Mouse (Mus musculus): ENCODE results near the gene Adra1b.

Gene Adra1b

DNA sequence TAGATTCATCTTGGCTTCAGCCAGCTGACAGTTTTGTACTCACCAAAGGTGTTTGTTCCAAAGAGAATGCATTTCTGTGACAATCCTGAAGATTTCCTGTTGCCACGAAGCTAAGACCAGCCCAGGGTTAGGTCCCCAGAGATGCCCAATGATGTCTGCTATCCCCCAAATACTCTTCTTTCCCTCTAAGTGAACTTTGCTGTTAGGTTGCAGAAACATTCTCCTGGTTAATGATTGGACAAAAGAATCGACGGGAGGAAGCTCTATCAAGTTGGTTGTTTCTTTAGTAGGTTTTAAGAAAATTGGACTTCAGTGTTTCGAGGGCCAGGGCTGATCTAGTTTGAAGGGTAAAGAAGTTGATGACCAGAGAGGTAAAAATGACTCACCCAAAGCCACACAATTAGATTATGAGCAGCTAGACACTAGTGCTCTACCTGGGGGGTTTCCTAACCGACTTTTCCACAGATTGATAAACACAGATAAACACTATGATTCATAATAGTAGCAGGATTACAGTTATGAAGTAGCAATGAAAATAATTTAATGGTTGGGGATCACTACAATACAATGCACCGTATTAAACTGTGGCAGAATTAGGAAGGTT, at the start of gene Adra1b:
Gene Adra1b, minus strand, starts transcription at position 160 of the 604 bp plus-strand sequence.
- no peak for DNase-seq (ENCODE audit: low spot score)

DNA sequence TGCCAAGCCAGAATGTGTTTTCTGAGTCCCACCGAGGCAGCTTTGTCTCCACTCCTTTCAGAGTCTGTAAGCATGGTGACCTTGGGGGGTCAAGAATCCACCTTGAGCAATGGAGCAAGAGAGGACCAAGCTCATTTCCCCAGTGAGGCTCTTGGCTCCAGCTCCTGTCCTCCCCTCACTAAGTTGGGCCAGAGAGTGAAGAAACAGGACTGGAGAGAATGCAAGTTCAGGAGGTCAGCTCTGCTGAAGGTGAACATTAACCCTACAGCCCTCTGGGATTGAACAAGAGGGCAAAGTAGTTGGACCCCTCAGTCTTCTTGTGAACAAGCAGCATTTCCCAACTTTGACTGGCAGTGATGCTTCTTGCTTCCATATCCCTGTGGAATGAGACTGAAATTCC, 49.3 kb upstream of the Adra1b start:
- DNase-seq (ENCODE audit: low spot score): no peak

DNA sequence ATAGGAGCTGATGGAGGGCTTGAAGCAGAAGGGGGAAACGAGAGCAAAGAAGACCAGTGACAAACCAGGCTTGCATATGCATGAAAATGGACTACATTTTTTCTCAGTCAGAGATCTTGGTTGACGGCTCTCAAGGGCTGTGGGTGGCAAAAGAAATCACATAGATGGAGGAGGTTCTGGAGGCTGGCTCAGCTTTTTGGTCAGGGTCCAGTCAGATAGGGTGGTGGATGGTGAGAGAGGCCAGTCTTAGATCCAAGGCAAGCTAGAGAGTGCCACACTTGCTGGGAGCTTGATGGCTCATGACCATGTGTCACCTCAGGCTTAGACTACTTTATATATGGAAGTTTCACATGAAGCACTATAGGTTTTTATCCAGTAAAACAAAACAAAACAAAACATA, 42.8 kb upstream of the Adra1b start:
- no peak for DNase-seq (ENCODE audit: low spot score)

GRCm38 (mm10) chr11:43943167-43943566, 42.2 kb upstream of the Adra1b start:
- DNase-seq (ENCODE audit: low spot score): no peak

- DNase-seq (ENCODE audit: low spot score): no peak
Observed at GRCm38 (mm10) chr11:43940501-43941202, 39.6 kb upstream of the Adra1b start.

GRCm38 (mm10) chr11:43936023-43936422, 35.0 kb upstream of the Adra1b start:
- DNase-seq (ENCODE audit: low spot score): no peak

- no peak for DNase-seq (ENCODE audit: low spot score)
Observed at GRCm38 (mm10) chr11:43933480-43933879, 32.5 kb upstream of the Adra1b start.

GRCm38 (mm10) chr11:43933000-43933399, 32.0 kb upstream of the Adra1b start:
- DNase-seq (ENCODE audit: low spot score): no peak

DNA sequence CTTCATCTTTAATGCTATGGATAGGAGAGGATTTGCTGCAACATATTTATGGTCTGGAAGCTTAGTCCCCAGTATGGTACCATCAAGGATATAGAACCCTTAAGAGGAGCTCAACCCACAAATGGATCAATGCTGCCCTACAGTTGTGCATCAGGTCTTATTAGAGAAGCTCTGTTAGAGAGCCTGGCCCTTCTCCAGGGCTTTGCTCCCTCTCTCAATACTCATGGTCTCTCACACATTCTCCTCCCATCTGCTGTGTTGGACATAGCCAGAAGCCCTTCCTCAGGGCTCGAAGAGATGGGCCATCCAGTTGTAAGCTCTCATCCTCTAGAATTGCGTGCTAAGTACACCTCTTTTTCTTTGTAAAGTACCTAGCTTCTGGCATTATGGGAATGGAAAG, 29.2 kb upstream of the Adra1b start:
- DNase-seq (ENCODE audit: low spot score): no peak

- DNase-seq (ENCODE audit: low spot score): no peak
Observed at GRCm38 (mm10) chr11:43929706-43930105, 28.7 kb upstream of the Adra1b start.

DNA sequence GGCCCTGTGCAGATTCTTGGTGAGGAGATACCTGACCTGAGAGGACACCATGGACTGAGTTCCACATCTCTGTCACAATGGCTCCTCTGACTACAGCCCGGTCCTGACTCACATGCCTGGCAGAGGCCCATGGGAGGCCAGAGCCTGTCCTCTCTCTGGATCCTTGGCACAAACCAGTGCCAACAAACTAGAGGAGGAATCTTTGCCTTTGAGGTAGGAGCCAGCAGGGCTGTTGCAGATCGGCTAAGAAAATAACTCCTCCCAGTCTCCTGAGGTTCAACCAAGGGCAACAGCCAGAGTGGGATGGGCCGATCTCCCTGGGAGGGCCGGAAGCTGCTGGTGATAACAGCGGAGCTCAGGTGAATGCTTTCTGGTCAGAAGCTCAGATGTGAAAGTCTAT, 28.2 kb upstream of the Adra1b start:
- DNase-seq (ENCODE audit: low spot score): peak; percentile 43

DNA sequence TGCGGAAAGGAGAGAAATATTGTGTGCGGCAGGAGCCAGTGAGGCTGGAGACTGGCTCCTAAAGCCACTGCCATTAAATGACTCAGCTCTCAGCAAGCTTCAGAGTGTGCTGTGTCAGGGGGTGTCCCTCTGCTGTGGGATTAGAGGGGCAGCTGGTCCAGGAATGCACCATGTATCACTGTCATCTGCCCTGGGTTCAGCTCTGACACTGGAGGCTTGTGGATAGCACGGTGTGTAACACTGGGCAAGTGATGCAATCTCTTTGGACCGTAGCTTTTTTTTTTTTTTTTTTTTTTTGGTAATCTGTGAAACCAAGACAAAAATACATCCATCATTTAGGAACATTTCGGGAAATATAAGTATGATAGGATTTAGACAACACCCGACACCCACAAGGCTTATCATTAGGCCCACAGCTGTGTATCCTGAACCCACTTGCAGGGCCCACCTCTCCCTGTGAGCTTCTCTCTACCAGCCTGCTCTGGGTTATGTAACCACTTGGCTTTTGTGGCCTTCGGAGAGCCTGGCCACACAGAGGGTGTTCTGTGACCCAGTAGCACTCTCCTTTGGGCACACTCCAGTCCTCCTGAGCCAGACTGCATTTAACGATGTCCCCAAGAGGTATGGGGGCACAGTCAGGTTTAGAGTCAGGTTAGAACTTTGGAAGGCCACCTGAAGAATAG, 26.3 kb upstream of the Adra1b start:
- no peak for DNase-seq (ENCODE audit: low spot score)

- DNase-seq (ENCODE audit: low spot score): no peak
Observed at GRCm38 (mm10) chr11:43926163-43926562, 25.2 kb upstream of the Adra1b start.

DNA sequence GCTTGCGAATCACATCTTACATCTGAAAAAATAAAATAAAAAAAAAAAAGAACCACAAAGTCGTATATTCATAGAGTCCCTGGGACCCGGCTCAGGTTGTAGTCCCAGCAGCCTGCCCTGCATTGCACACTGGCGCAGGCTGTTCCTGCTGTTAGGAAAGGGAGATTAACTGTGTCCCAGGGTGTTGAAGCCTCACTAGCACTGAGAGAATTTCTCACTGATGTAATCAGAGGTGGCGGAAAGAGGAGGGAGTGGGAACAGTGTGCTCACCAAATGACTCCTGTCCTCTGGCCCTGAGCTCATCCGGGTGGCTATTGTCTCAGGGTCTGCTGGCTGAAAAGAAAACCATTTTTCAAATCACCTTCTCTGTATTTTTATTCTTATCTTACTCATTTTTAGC, 24.6 kb upstream of the Adra1b start:
- DNase-seq (ENCODE audit: low spot score): no peak

DNA sequence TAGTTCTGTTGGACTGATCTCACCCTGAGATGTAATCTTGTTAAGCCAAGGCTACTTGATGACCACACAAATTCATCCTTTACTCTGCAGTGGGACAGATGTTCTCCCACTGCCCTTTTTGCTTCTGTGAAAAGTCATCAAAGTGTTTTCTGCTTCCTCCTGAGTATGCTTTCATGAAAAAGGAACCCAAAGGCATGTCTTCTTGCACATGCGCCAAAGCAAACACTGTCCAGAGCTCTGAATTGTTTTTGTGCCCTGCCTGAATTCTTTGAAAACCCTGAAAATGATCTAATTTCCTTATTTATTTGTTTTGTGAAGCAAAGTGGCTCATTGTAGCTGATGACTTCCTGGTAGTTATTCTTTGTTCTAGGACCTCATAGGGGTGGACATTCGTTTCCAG, 20.7 kb upstream of the Adra1b start:
- DNase-seq (ENCODE audit: low spot score): no peak

DNA sequence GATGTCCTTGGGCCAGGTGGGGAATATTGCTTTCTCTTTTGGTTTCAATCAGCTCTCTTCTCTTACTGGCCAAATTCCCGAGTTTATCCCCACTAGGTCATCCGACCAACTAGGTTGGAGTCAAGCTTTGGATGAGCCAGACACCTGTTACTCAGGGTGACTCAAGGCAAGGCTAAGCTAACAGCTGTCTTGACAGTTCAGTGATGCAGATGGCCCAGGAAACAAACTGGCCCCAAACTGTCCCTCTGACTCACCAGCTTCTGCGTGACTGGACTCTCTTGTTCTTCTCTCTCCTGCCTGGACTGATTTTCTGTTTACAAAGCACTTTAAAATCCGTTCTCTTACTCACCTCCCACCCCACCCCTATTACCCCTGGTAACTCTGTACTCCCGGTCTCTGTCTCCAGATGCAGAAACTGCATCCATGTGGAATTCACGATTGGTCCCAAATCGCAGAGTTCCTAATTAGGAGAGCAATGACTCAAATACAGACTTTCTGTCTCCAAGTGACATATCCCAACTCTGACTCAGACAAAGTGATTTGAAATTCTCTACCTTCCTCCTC, 18.6 kb upstream of the Adra1b start:
- no peak for DNase-seq (ENCODE audit: low spot score)

GRCm38 (mm10) chr11:43914552-43915447, 13.8 kb upstream of the Adra1b start:
- no peak for DNase-seq (ENCODE audit: low spot score)

GRCm38 (mm10) chr11:43912136-43912888, 11.3 kb upstream of the Adra1b start:
- DNase-seq (ENCODE audit: low spot score): no peak

- DNase-seq (ENCODE audit: low spot score): no peak
Observed at GRCm38 (mm10) chr11:43911646-43912045, 10.6 kb upstream of the Adra1b start.

DNA sequence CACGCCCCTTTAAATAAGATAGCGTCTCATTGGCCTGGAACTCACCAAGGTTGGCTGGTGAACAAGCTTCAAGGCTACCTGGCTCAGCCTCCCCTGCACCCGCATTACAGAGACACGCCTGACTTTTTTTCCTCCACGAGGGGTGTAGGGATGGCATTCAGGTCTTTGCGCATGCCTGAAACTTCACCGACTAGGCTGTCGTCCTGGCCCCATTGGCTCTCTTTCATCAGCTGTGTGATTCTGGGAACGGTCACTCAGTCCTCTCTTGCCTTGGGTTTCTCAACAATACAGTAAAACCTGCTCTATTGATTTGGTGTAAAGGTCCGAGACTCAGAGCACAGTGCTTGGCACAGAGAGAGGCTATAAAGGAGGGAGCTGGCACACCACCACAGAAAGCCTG, 2.3 kb upstream of the Adra1b start:
- no peak for DNase-seq (ENCODE audit: low spot score)

- DNase-seq (ENCODE audit: low spot score): no peak
Observed at GRCm38 (mm10) chr11:43899696-43900095, 1.3 kb downstream of the Adra1b start.
